Mouse (Mus musculus): ENCODE data around the gene Ryr1. TPM values are rescaled to one million over a fixed set of nuclear protein-coding genes. Genes with fewer than 3 reads are reported as not detected.

Ryr1 gene
- polyA plus RNA-seq, 1 experiment from 2014 or later = 0.52 TPM

DNA sequence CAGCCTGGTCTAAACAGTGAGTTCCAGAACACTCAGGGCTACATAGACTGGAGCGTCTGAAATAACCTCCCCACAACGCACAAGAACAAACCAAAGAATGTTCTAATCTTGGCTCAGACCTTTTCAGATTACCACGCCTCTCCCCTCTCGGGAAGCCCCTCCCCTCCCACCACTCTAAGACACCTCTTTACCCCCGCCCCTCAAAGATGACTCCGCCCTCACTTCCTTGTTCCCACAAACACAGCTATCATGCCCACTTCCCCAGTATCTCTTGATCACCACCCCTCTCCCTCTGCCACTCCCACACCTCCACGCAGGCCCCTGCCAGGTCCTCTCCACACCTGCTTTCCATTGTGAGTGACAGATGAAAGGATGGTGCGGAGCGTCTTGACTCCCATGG lies 116.3 kb downstream of the Ryr1 start:
- no peaks in the 10 kb centered on the region for H3K9me3 ChIP-seq (ENCODE audit: control insufficient read depth, low read length)
- DNase-seq (ENCODE audit: low spot score) (no peak), ATAC-seq (replicated peaks; ENCODE audit: low FRiP score) (0 out of 2 replicates have a peak, but pooled peaks have one; percentile 40)
- H3K9ac ChIP-seq (ENCODE audit: low read depth, low read length) = no peak overlapping the region
- H3K27ac ChIP-seq (ENCODE audit: low read depth, low read length) = no peak overlapping the region
- H3K36me3 ChIP-seq (ENCODE audit: control insufficient read depth, insufficient read depth, low read length) = no peaks in the 10 kb centered on the region
- no peak overlapping the region for H3K4me2 ChIP-seq
- H3K27me3 ChIP-seq (replicated peaks; ENCODE audit: control insufficient read depth, insufficient read depth, low read length) = no peaks in the 10 kb centered on the region
- H3K4me3 ChIP-seq (ENCODE audit: low read depth, low read length) = no peak overlapping the region
- H3K4me1 ChIP-seq (replicated peaks; ENCODE audit: control insufficient read depth, insufficient read depth, low read length) = peaks cover 7% of the 10 kb centered on the region
- WGBS = 54% methylated on average over 9 of the region's 9 CpGs

GRCm38 (mm10) chr7:29008171-29008570 lies 116.8 kb downstream of the Ryr1 start:
- no peaks in the 10 kb centered on the region for H3K27me3 ChIP-seq (replicated peaks; ENCODE audit: control insufficient read depth, insufficient read depth, low read length)
- no peak overlapping the region for H3K4me3 ChIP-seq (ENCODE audit: low read depth, low read length)
- H3K9ac ChIP-seq (ENCODE audit: low read depth, low read length) = no peak overlapping the region
- DNase-seq (ENCODE audit: low spot score) = no peak
- no peak for ATAC-seq (replicated peaks; ENCODE audit: low FRiP score)
- no peaks in the 10 kb centered on the region for H3K36me3 ChIP-seq (ENCODE audit: control insufficient read depth, insufficient read depth, low read length)
- no peak overlapping the region for H3K4me2 ChIP-seq
- H3K4me1 ChIP-seq (replicated peaks; ENCODE audit: control insufficient read depth, insufficient read depth, low read length) = peaks cover 7% of the 10 kb centered on the region
- WGBS = 89% methylated on average over 10 of the region's 10 CpGs
- no peaks in the 10 kb centered on the region for H3K9me3 ChIP-seq (ENCODE audit: control insufficient read depth, low read length)
- no peak overlapping the region for H3K27ac ChIP-seq (ENCODE audit: low read depth, low read length)

GRCm38 (mm10) chr7:29007224-29008101 lies 117.5 kb downstream of the Ryr1 start:
- 72% methylated on average over 9 of the region's 9 CpGs for whole genome bisulfite sequencing
- ATAC-seq (replicated peaks; ENCODE audit: low FRiP score) = no peak
- Histone ChIP-seq H3K27me3 (replicated peaks; ENCODE audit: control insufficient read depth, insufficient read depth, low read length) (no peaks in the 10 kb centered on the region), H3K9me3 (ENCODE audit: control insufficient read depth, low read length) (no peaks in the 10 kb centered on the region), H3K9ac (ENCODE audit: low read depth, low read length) (no peak overlapping the region), H3K27ac (ENCODE audit: low read depth, low read length) (no peak overlapping the region), H3K4me2 (no peak overlapping the region), H3K36me3 (ENCODE audit: control insufficient read depth, insufficient read depth, low read length) (no peaks in the 10 kb centered on the region), H3K4me3 (ENCODE audit: low read depth, low read length) (no peak overlapping the region), H3K4me1 (replicated peaks; ENCODE audit: control insufficient read depth, insufficient read depth, low read length) (peaks cover 7% of the 10 kb centered on the region)
- DNase-seq (ENCODE audit: low spot score) = no peak

DNA sequence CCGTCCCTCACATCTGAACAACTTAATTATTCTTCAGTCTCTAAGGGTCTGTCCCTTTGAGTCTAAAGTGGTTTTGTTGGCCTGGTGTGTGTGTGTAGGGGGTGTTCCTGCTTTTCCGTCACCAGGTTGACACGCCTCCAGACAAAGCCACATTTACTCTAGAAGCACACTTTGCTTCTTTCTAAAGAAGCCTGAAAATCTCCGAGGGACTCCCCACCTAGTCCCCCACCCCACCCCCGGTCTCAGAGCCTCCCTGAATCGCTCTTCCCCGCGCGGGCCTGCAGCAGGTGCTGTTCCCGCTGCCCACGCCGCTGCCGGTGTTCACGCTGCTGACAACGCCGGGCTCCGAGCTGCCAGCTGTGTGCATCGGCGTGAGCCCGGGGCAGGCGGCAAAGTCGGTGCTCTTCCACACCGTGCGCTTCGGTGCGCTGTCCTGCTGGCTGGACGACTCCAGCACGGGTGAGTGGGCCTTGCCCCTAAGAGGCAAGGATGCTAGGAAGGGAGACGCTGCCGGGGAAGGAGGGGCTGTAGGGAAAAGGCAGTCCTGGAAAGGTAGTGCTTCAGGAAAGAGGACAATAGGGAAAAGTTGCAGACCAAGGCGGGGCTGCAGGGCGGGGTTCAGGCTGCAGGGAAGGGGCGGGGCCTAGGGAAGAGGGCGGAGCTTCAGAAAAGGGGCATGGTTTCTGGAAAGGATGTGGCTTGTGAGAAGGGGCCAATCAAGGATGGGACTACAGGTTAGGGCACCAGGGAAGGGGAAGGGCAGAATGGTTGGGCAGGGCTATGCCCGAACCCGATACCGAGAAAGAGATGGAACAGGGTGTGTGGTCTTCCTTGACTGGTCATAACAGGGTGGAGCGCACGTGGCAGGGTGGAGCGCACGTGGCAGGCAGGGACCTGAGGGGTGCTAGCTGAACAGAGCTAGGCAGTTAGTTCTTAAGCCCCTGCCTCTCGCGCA lies 124.1 kb downstream of the Ryr1 start:
- 6% methylated on average over 43 of the region's 43 CpGs for WGBS
- Histone ChIP-seq H3K4me3 (ENCODE audit: low read depth, low read length) (peak overlapping the region; percentile 44), H3K27ac (ENCODE audit: low read depth, low read length) (peak overlapping the region; percentile 53), H3K4me2 (peak overlapping the region; percentile 77), H3K9ac (ENCODE audit: low read depth, low read length) (peak overlapping the region; percentile 52), H3K4me1 (replicated peaks; ENCODE audit: control insufficient read depth, insufficient read depth, low read length) (peaks cover 14% of the 10 kb centered on the region), H3K27me3 (replicated peaks; ENCODE audit: control insufficient read depth, insufficient read depth, low read length) (no peaks in the 10 kb centered on the region), H3K36me3 (ENCODE audit: control insufficient read depth, insufficient read depth, low read length) (no peaks in the 10 kb centered on the region), H3K9me3 (ENCODE audit: control insufficient read depth, low read length) (no peaks in the 10 kb centered on the region)
- DNase-seq (ENCODE audit: low spot score) = peak; percentile 94
- peak; percentile 94 for ATAC-seq (replicated peaks; ENCODE audit: low FRiP score)

DNA sequence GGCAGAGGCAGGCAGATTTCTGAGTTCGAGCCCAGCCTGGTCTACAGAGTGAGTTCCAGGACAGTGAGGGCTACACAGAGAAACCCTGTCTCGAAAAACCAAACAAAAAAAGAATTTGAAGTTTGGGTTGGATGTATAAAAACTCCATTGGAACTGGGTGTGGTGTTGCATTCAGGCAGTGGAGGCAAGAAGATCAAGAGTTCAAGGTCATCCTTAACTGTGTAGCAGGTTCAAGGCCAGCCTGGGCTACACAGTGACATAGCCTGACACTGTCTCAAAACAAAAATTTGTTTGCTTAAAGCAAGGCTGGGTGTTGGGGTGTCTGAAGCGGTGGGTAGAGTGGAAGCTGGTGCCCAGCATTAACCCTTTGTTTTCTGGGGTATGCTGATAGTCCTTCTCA lies 131.6 kb downstream of the Ryr1 start:
- H3K27me3 ChIP-seq (replicated peaks; ENCODE audit: control insufficient read depth, insufficient read depth, low read length) = no peaks in the 10 kb centered on the region
- no peaks in the 10 kb centered on the region for H3K4me1 ChIP-seq (replicated peaks; ENCODE audit: control insufficient read depth, insufficient read depth, low read length)
- no peak overlapping the region for H3K27ac ChIP-seq (ENCODE audit: low read depth, low read length)
- 78% methylated on average over 3 of the region's 3 CpGs for WGBS
- no peaks in the 10 kb centered on the region; the same call in 1 of the 2 replicates for H3K36me3 ChIP-seq (ENCODE audit: control insufficient read depth, insufficient read depth, low read length)
- no peak overlapping the region for H3K4me3 ChIP-seq (ENCODE audit: low read depth, low read length)
- ATAC-seq (replicated peaks; ENCODE audit: low FRiP score) (no peak), DNase-seq (ENCODE audit: low spot score) (no peak)
- H3K9ac ChIP-seq (ENCODE audit: low read depth, low read length) = no peak overlapping the region
- H3K4me2 ChIP-seq = no peak overlapping the region
- H3K9me3 ChIP-seq (ENCODE audit: control insufficient read depth, low read length) = no peaks in the 10 kb centered on the region

GRCm38 (mm10) chr7:28992997-28993396 lies 132.0 kb downstream of the Ryr1 start:
- 90% methylated on average over 3 of the region's 3 CpGs for WGBS
- Histone ChIP-seq H3K9ac (ENCODE audit: low read depth, low read length) (no peak overlapping the region), H3K4me1 (replicated peaks; ENCODE audit: control insufficient read depth, insufficient read depth, low read length) (no peaks in the 10 kb centered on the region), H3K27me3 (replicated peaks; ENCODE audit: control insufficient read depth, insufficient read depth, low read length) (no peaks in the 10 kb centered on the region), H3K27ac (ENCODE audit: low read depth, low read length) (no peak overlapping the region), H3K9me3 (ENCODE audit: control insufficient read depth, low read length) (no peaks in the 10 kb centered on the region), H3K36me3 (ENCODE audit: control insufficient read depth, insufficient read depth, low read length) (no peaks in the 10 kb centered on the region; the same call in 1 of the 2 replicates), H3K4me2 (no peak overlapping the region), H3K4me3 (ENCODE audit: low read depth, low read length) (no peak overlapping the region)
- DNase-seq (ENCODE audit: low spot score) = no peak
- no peak for ATAC-seq (replicated peaks; ENCODE audit: low FRiP score)

DNA sequence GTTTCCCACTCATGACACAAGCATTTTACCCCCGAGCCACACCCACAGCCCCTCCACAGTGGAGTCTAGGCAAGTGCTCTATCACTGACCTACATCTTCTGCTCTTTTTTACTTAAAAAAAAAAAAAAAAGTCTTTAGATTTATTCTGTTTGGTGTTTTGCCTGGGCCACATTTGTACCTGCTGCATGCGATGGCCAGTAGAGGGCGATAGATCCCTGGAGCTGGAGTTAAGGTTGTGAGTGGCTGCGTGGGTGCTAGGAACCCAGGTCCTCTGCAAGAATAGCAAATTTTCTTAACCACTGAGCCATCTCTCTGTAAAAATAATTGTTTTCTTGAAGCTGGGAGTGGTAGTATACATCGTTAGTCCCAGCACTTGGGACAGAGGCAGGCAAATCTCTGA lies 133.4 kb downstream of the Ryr1 start:
- no peak overlapping the region for H3K4me3 ChIP-seq (ENCODE audit: low read depth, low read length)
- no peaks in the 10 kb centered on the region for H3K27me3 ChIP-seq (replicated peaks; ENCODE audit: control insufficient read depth, insufficient read depth, low read length)
- no peaks in the 10 kb centered on the region for H3K4me1 ChIP-seq (replicated peaks; ENCODE audit: control insufficient read depth, insufficient read depth, low read length)
- ATAC-seq (replicated peaks; ENCODE audit: low FRiP score) (no peak), DNase-seq (ENCODE audit: low spot score) (no peak)
- H3K27ac ChIP-seq (ENCODE audit: low read depth, low read length) = no peak overlapping the region
- no peak overlapping the region for H3K4me2 ChIP-seq
- H3K9ac ChIP-seq (ENCODE audit: low read depth, low read length) = no peak overlapping the region
- H3K9me3 ChIP-seq (ENCODE audit: control insufficient read depth, low read length) = no peaks in the 10 kb centered on the region
- no peaks in the 10 kb centered on the region; the same call in 1 of the 2 replicates for H3K36me3 ChIP-seq (ENCODE audit: control insufficient read depth, insufficient read depth, low read length)
- 71% methylated on average over 5 of the region's 5 CpGs for WGBS

GRCm38 (mm10) chr7:28990766-28991273 lies 134.2 kb downstream of the Ryr1 start:
- Histone ChIP-seq H3K4me3 (ENCODE audit: low read depth, low read length) (no peak overlapping the region), H3K36me3 (ENCODE audit: control insufficient read depth, insufficient read depth, low read length) (no peaks in the 10 kb centered on the region; the same call in 1 of the 2 replicates), H3K4me1 (replicated peaks; ENCODE audit: control insufficient read depth, insufficient read depth, low read length) (no peaks in the 10 kb centered on the region), H3K4me2 (no peak overlapping the region), H3K27ac (ENCODE audit: low read depth, low read length) (no peak overlapping the region), H3K9ac (ENCODE audit: low read depth, low read length) (no peak overlapping the region), H3K27me3 (replicated peaks; ENCODE audit: control insufficient read depth, insufficient read depth, low read length) (no peaks in the 10 kb centered on the region), H3K9me3 (ENCODE audit: control insufficient read depth, low read length) (no peaks in the 10 kb centered on the region)
- ATAC-seq (replicated peaks; ENCODE audit: low FRiP score) (peak; percentile 47), DNase-seq (ENCODE audit: low spot score) (no peak)
- 54% methylated on average over 14 of the region's 14 CpGs for WGBS
